Mouse (Mus musculus): ENCODE results near the gene Strap.

GRCm38 (mm10) chr6:137774166-137774565 lies 39.3 kb downstream of the Strap start:
- TF ChIP-seq CTCF (IDR thresholded peaks at IDR 0.05; ENCODE audit: low read depth, low read length) (no peak), GATA1 (IDR thresholded peaks at IDR 0.05; ENCODE audit: borderline replicate concordance, low read length) (no peak), GATA2 (IDR thresholded peaks at IDR 0.05; ENCODE audit: borderline replicate concordance, low read depth, low read length) (no peak), POLR2AphosphoS5 (IDR thresholded peaks at IDR 0.05; ENCODE audit: insufficient replicate concordance, low read depth, low read length) (no peak)
